In genomic region chr17:84788376-84789125, GRCm38 (mm10) we compare ENCODE assay signal across 10 mouse cellular contexts. TPM values are rescaled to one million over a fixed set of nuclear protein-coding genes. Genes with fewer than 3 reads are reported as not detected.
DNase-seq lines count a peak whose midpoint lies in the region; ATAC-seq and TF ChIP-seq lines count a peak whose summit lies in the region.
"Had no signal": no experiment of that assay in that cellular context is flagged by ENCODE, and none has a peak within 500 bp of the region (broad histone marks: within the 10 kb centered on the region; RNA-seq: fewer than 3 reads in every experiment).

No protein-coding gene starts in this region.

- intact Hi-C loops in left cerebral cortex, postnatal 4 days (cut with DNase I), result no loop called here

- H3K27me3 ChIP-seq in G1E (ENCODE audit: insufficient read depth, low read length), result no peaks in the 10 kb centered on the region
- no peaks in the 10 kb centered on the region for H3K27me3 ChIP-seq in intestine, embryonic 15.5 days (replicated peaks)
- H3K27me3 ChIP-seq in liver, embryonic 12.5 days (replicated peaks), result no peaks in the 10 kb centered on the region

- ATAC-seq in G1E (ENCODE audit: extremely low read depth, insufficient number of reproducible peaks, low FRiP score, poor library complexity, severe bottlenecking), result no peak
- no peak for ATAC-seq in intestine, embryonic 15.5 days
- ATAC-seq in liver, embryonic 12.5 days, result no peak
- ATAC-seq: activated CD4-positive, CD25-positive, alpha-beta regulatory T cell, adult 4 months had no signal

- DNase-seq in kidney, adult 11 months, result peak; percentile 33
- no peak for DNase-seq in kidney, postnatal 4 days
- DNase-seq in G1E (ENCODE audit: low spot score), result no peak
- no peak for DNase-seq in cerebellum, postnatal 14 days
- no peak for DNase-seq in left cerebral cortex, postnatal 4 days
- DNase-seq: lung, postnatal 10 days had no signal

- H3K4me3 ChIP-seq in G1E (ENCODE audit: low read depth, low read length), result peak overlapping the region; percentile 99; the same call in 1 of the 2 replicates
- H3K4me3 ChIP-seq in intestine, embryonic 15.5 days (replicated peaks), result no peak overlapping the region
- H3K4me3 ChIP-seq in liver, embryonic 12.5 days, result peak overlapping the region; percentile 96

- no peak for TF ChIP-seq CTCF in G1E (IDR thresholded peaks at IDR 0.05; ENCODE audit: low read depth, low read length)

- peak overlapping the region; percentile 74 for H3K4me2 ChIP-seq in intestine, embryonic 15.5 days (replicated peaks)
- peak overlapping the region; percentile 74 for H3K4me2 ChIP-seq in liver, embryonic 12.5 days

- 89% methylated on average over 20 of the region's 20 CpGs for WGBS in intestine, embryonic 15.5 days
- 81% methylated on average over 20 of the region's 20 CpGs for WGBS in liver, embryonic 12.5 days (ENCODE audit: insufficient replicate concordance)

- no peak overlapping the region for H3K9ac ChIP-seq in intestine, embryonic 15.5 days
- H3K9ac ChIP-seq in liver, embryonic 12.5 days, result peak overlapping the region; percentile 87

- no peaks in the 10 kb centered on the region for H3K9me3 ChIP-seq in G1E (replicated peaks)
- H3K9me3 ChIP-seq in intestine, embryonic 15.5 days, result no peaks in the 10 kb centered on the region
- no peaks in the 10 kb centered on the region for H3K9me3 ChIP-seq in liver, embryonic 12.5 days (replicated peaks)
- H3K9me3 ChIP-seq: forebrain, embryonic 10.5 days had no signal

- peaks cover 66% of the 10 kb centered on the region for H3K4me1 ChIP-seq in G1E (ENCODE audit: insufficient read depth, low read depth, low read length)
- 0 out of 2 replicates have a peak, but pooled peaks cover 13% of the 10 kb centered on the region for H3K4me1 ChIP-seq in intestine, embryonic 15.5 days (replicated peaks)
- H3K4me1 ChIP-seq in liver, embryonic 12.5 days, result peaks cover 58% of the 10 kb centered on the region

- H3K36me3 ChIP-seq in G1E (replicated peaks), result peaks cover 66% of the 10 kb centered on the region
- no peaks in the 10 kb centered on the region for H3K36me3 ChIP-seq in intestine, embryonic 15.5 days
- H3K36me3 ChIP-seq in liver, embryonic 12.5 days, result peaks cover 60% of the 10 kb centered on the region

- H3K27ac ChIP-seq in intestine, embryonic 15.5 days, result no peak overlapping the region
- peak overlapping the region; percentile 57 for H3K27ac ChIP-seq in liver, embryonic 12.5 days
- H3K27ac ChIP-seq: forebrain, embryonic 10.5 days had no signal

RNA-seq across cellular contexts. Expression of gene Lrpprc, which starts 2.0 kb away (rescaled TPM):
- total RNA-seq in G1E (2014; fragmentation: Nextera tagmentation) (111 and 136 TPM in 2 replicates), G1E (2017) (116 and 121 TPM in 2 replicates)
- 16.7 and 16.9 TPM in 2 replicates for polyA plus RNA-seq in G1E (2012)
- polyA plus RNA-seq in intestine, embryonic 15.5 days (2015; fragmentation: Nextera tagmentation; extraction: Ambion mirVana), result 56.7 and 57.0 TPM in 2 replicates
- polyA plus RNA-seq in liver, embryonic 12.5 days (2016; fragmentation: Nextera tagmentation; extraction: Ambion mirVana), result 64.9 and 68.2 TPM in 2 replicates
- 10 to 100 TPM; 64.8 to 67.7 TPM for total RNA-seq in left cerebral cortex, postnatal 4 days (2021)
